Mouse (Mus musculus) erythroblast, embryonic 14.5 days (primary cell): Measurements from ENCODE around the gene Txndc11.

Experiments
- GATA1 ChIP-seq: IDR thresholded peaks from 2 replicates; pipeline ENCODE4 v1.6.1; 2012; ENCODE audit warnings: low read length, inconsistent platforms, mixed read lengths
- TAL1 ChIP-seq: IDR thresholded peaks from 3 replicates; pipeline ENCODE4 v1.6.1; 2012; ENCODE audit warnings: low read length, inconsistent platforms, mixed read lengths

- TF ChIP-seq TAL1 (no peak), GATA1 (no peak)
These were observed 37.1 kb downstream of the Txndc11 start for GRCm38 (mm10) chr16:11097301-11097700.
